Mouse (Mus musculus) urinary bladder, postnatal 25 days (tissue): ENCODE measurements around the gene St5.
A peak's percentile ranks its signal among the peaks of the same experiment; 100 is the strongest.

Source experiments
- DNase-seq: peaks from one replicate; pipeline ENCODE4 v3.0.0; 2022; ENCODE audit warnings: low spot score

The St5 gene

GRCm38 (mm10) chr7:109700213-109700612 lies 3.2 kb downstream of the St5 start:
- DNase-seq = no peak

DNA sequence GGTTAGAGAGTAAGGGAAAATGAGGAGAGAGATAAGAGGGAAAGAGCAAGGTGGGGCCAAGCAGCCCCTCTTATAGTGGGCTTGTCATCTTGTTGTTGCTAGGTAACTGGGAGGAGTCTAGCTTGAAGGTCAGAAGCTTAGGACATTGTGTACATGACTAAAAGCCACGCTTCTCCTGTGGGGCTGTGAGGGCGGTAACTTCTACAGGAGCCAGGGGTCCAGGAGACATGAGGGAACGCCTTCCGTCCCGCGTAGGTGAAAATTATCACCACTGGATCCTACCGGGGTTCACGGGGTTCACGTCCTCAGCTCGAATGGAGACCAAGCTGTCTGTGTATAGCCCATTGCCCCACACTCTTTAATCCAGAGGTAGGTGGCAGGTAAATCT lies 8.1 kb downstream of the St5 start:
- DNase-seq = no peak

- DNase-seq = no peak
These were observed 8.6 kb downstream of the St5 start for GRCm38 (mm10) chr7:109694576-109695338.

- no peak for DNase-seq
These were observed 12.4 kb downstream of the St5 start for GRCm38 (mm10) chr7:109690961-109691360.

DNA sequence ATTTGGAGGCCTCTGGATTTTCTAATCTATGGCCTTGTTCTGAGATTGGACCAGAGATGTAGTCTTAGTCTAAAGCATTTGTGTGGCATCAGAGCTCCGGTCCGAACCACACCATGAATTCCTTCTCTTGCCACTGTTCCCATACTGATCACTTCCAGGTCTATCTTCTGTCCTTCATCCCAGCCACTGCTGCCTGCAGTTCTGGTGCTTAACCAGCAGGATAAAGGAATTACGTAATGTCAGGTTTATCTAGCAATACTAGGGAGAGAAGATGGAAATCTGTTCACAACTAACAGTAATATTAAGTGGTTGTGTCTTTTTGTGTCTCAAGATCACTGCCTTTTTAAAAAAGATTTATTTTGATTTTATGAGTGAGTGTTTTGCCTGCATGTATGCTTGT lies 13.3 kb downstream of the St5 start:
- DNase-seq = no peak

- no peak for DNase-seq
These were observed 16.7 kb downstream of the St5 start for GRCm38 (mm10) chr7:109686585-109687128.

- DNase-seq = no peak
These were observed 22.5 kb downstream of the St5 start for GRCm38 (mm10) chr7:109680879-109681278.

DNA sequence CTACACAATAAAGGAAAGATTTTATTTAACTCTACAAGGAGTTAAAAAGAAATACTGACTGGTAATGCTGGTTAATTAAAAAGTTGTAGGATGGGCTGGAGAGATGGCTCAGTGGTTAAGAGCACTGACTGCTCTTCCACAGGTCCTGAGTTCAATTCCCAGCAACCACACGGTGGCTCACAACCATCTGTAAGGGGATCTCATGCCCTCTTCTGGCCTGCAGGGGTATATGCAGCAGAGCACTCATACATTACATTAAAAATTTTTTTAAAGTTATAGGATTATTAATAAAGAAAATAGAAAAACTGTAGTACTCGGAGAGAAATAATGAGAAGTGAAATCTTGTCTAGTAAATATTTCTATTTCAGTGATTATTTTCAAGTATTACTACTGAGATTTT lies 23.1 kb downstream of the St5 start:
- no peak for DNase-seq

GRCm38 (mm10) chr7:109674944-109675628 lies 28.3 kb downstream of the St5 start:
- no peak for DNase-seq

GRCm38 (mm10) chr7:109671581-109672471 lies 31.6 kb downstream of the St5 start:
- peak; percentile 43 for DNase-seq

DNA sequence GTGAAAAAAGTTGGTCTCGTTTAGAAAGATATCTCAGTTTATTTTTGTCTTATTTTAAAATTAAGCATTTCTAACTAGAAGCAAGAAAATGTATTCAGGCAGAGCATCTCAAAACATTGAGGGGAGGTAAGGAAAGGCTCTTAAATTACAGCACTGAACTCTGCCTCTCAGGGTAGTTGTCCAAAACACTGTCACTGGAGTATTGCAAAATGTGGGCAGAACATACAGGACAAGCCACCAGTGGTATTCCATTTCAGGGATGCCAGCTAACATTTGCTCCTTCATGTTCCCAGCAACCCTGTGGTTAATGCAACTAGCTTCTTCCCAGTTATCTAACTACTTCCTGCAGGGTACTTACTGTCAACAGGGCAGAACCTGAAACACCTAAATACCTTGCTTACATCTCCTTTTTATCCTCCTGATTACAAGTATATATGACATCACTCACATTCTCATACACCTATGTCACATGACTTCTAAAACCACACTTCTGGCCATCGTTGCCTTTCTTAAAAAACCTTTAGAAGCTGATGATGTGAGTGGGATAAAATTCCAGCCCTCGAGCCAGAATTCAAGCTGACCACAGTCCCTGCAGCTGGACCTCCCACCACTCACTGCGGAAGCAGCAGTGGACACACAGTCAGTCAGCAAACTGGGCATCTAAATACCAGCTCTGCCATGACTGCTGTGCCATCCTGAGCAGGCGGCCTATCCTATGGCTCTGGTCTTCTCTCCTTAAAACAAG lies 33.8 kb downstream of the St5 start:
- no peak for DNase-seq

DNA sequence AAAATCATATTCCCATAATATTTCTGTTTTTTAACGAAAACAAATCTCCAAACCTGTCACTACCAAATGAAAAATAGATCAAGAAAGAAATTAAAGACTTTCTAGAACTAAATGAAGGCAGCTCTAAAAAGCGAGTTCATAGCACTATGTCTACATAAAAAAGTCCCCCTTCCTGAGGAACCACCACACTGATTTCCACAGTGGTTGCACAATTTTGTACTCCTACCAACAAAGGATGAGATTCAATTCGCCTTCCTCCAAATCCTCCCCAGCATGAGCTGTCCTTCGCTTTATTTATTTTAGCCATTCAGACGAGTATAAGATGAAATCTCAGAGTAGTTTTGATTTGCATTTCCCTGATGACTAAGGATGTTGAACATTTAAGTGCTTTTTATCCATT lies 36.7 kb downstream of the St5 start:
- DNase-seq = no peak

- DNase-seq = no peak
These were observed 40.8 kb downstream of the St5 start for GRCm38 (mm10) chr7:109662626-109663025.

- no peak for DNase-seq
These were observed 44.1 kb downstream of the St5 start for GRCm38 (mm10) chr7:109659278-109659677.

DNA sequence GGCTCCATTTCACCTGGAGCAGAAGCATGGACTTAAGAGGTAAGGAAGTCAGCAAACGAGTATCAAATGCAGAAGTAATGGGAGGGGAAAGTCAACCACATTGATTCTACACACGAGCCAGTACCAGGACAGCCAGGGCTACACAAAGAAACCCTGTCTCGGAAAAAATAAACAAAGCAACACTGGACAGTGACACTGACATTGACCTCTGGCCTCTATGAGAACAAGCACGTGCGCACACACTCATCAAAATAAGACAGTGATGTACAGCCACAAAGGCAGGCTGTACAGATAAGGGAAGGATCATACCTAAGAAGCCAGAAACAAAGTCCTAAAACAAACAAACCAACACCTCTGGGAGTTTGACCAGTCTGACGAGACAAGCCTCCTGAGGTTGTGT lies 45.5 kb downstream of the St5 start:
- no peak for DNase-seq

DNA sequence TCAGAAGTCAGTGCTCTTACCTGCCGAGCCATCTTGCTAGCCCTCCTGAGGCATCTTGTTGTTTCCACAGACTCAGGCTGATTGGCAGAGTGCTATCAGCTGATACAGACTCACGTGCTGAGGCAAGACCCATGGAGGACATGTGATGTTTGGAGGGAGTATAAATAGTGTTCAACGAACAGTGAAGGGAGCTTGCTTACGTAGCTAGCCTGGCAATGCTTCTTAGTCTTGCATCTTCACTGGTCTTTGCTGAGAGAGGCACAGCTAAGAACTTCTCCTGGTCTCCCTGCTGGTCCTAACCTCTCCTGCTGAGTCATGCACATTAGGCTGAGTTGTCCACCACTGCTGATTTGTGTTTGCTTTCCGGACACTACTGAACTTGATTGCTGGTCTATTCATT lies 48.5 kb downstream of the St5 start:
- DNase-seq = no peak

DNA sequence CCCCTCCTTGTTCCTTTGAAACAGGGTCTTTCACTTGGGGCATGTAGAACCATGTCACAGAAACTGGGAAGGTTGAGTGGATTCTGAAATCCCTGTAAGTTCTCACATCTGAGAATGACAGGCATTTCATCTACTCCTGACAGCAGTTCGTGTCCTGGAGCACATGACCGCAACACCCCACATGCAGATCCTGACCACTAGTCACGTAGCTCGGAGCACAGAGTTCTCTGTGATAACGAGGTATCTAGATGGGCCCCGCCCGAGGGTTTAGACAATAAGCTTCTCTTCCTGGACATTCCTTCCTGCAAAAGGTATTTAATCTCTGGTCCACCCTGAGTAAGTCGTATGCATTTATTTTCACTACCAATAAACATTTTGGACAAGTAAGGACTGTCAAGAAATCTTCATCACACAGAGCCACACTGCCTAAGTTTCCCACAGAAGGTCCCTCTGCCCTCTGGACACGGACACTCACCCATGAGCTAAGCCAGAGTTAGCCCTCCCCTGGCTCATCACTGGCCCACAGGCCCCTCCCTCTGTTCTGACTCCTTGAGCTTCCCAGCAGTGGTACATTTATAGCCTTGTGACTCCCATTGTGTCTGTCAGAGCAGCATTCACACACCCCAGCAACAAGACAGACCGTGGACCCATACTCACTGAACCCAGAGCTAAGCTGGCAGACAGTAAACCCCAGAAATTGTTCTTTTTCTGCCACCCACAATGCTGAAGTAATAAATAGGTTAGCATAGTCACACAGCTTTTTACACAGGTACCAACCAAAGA lies 54.4 kb downstream of the St5 start:
- no peak for DNase-seq

DNA sequence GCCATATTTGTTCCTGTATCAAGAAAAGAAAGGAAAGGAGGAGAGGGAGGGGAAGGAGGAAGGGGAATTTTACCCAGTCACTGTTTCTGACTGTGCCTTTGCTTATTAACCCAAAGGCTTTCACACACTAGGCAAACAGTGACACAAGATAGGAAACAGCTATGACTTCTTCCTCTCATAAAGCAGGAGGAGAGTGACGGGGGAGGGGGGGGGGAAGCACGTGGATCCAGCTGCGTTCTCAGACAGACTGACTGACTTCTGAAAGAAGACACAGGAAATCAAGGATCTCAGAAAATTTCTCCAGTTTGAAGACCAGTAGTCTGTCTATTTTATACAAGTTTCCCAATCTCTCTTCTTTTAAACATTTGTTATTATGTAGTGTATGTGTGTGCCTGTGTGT lies 56.8 kb downstream of the St5 start:
- no peak for DNase-seq

DNA sequence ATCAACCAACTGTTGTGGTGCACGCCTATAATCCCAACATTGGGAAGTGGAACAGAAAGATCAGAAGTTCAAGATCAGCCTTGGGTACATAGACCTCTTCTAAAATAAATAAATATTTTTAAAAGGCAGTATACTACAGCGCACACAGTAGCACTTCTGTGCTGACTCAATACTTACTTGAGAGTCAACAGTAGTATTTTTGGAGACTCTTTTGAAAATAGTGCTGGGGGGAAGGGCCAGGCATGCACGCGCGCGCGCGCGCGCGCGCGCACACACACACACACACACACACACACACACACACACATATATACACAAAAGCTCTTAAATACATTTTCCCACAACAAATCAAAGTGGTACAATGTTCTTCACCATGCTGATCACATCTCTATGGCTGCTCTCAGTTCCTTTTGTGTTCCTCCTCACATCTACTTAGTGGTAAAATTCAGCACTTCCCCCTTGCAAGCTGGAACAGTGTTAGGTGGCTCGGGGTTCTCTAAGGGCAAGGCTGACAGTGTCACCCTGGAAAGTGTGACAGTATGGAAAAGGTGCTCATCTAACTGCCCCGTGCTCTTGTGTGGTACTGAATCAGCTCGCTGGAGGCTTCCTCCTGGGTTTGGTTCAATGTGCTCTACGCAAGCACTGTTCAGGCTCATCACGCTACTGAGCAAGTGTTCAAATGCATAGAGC lies 60.0 kb downstream of the St5 start:
- DNase-seq = no peak

DNA sequence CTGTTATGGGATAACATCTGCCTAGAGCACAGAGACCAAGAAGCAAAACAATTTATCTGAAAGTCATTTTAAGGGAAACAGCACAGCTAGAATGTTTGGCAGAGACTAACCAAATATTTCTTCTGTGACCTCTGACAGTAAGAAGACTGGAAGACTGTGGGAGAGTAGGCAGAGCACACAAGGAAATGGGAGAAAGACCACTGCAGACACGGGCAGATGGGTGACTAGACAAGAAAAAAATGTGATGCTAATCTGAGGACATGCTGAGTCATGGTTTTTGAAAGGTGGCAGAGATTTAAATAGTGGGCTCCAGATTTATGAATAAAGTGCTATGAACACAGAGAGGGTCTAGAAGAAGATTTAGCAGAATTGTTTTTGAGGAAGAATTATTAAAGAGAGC lies 61.4 kb downstream of the St5 start:
- no peak for DNase-seq
